Comparison of ENCODE assay signal across 7 mouse cellular contexts in genomic region chr1:82282992-82283611, GRCm38 (mm10). TPM values are rescaled to one million over a fixed set of nuclear protein-coding genes. Genes with fewer than 3 reads are reported as not detected.
DNase-seq lines count a peak whose midpoint lies in the region; ATAC-seq and TF ChIP-seq lines count a peak whose summit lies in the region.

No protein-coding gene starts in this region.

- TF ChIP-seq POLR2A in kidney, adult 2 months (IDR thresholded peaks at IDR 0.05; ENCODE audit: low read depth, low read length) = peak; percentile 48

- H3K4me1 ChIP-seq in embryonic facial prominence, embryonic 12.5 days = peaks cover 28% of the 10 kb centered on the region
- H3K4me1 ChIP-seq in kidney, adult 2 months (ENCODE audit: control insufficient read depth, insufficient read depth, low read length) = peaks cover 6% of the 10 kb centered on the region; the same call in 1 of the 2 replicates
- H3K4me1 ChIP-seq in limb, embryonic 13.5 days = peaks cover 35% of the 10 kb centered on the region
- H3K4me1 ChIP-seq in midbrain, embryonic 15.5 days = peaks cover 47% of the 10 kb centered on the region

- peak overlapping the region; percentile 53 for H3K4me3 ChIP-seq in embryonic facial prominence, embryonic 12.5 days
- peak overlapping the region; percentile 56 for H3K4me3 ChIP-seq in kidney, adult 2 months (ENCODE audit: insufficient read depth, low read depth, low read length)
- peak overlapping the region; percentile 75 for H3K4me3 ChIP-seq in limb, embryonic 13.5 days
- peak overlapping the region; percentile 49 for H3K4me3 ChIP-seq in midbrain, embryonic 15.5 days

- no peak for TF ChIP-seq CTCF in kidney, adult 2 months (conservative IDR thresholded peaks at IDR 0.05; ENCODE audit: insufficient read depth, insufficient read length, low read depth, low read length)

- H3K36me3 ChIP-seq in embryonic facial prominence, embryonic 12.5 days = peaks cover 17% of the 10 kb centered on the region
- no peaks in the 10 kb centered on the region for H3K36me3 ChIP-seq in kidney, adult 2 months (ENCODE audit: control insufficient read depth, insufficient read depth, low read length)
- H3K36me3 ChIP-seq in limb, embryonic 13.5 days = peaks cover 36% of the 10 kb centered on the region
- no peaks in the 10 kb centered on the region for H3K36me3 ChIP-seq in midbrain, embryonic 15.5 days (replicated peaks)

- no peaks in the 10 kb centered on the region for H3K27me3 ChIP-seq in embryonic facial prominence, embryonic 12.5 days
- no peaks in the 10 kb centered on the region for H3K27me3 ChIP-seq in kidney, adult 2 months (replicated peaks; ENCODE audit: control insufficient read depth, insufficient read depth, low read length)
- no peaks in the 10 kb centered on the region for H3K27me3 ChIP-seq in limb, embryonic 13.5 days
- no peaks in the 10 kb centered on the region for H3K27me3 ChIP-seq in midbrain, embryonic 15.5 days (replicated peaks)

- no peaks in the 10 kb centered on the region for H3K9me3 ChIP-seq in embryonic facial prominence, embryonic 12.5 days
- no peaks in the 10 kb centered on the region for H3K9me3 ChIP-seq in limb, embryonic 13.5 days
- no peaks in the 10 kb centered on the region for H3K9me3 ChIP-seq in midbrain, embryonic 15.5 days

- DNase-seq in adrenal gland, postnatal 4 days (ENCODE audit: low spot score in 2 of 2) = peak; percentile 78 to 80
- peak; percentile 91 to 93 for DNase-seq in heart, adult 18-20 months
- peak; percentile 92 for DNase-seq in kidney, adult 2 months
- peak; percentile 71 to 72 for DNase-seq in spleen, adult 18-20 months

- peak overlapping the region; percentile 75 for H3K4me2 ChIP-seq in embryonic facial prominence, embryonic 12.5 days (replicated peaks)
- peak overlapping the region; percentile 75 for H3K4me2 ChIP-seq in limb, embryonic 13.5 days (replicated peaks)
- peak overlapping the region; percentile 77 for H3K4me2 ChIP-seq in midbrain, embryonic 15.5 days

- WGBS in embryonic facial prominence, embryonic 12.5 days = 2% methylated on average over 35 of the region's 35 CpGs
- under 1% methylated on average over 35 of the region's 35 CpGs for WGBS in kidney, adult 2 months
- WGBS in limb, embryonic 13.5 days = 1% methylated on average over 35 of the region's 35 CpGs
- 2% methylated on average over 35 of the region's 35 CpGs for WGBS in midbrain, embryonic 15.5 days

- H3K9ac ChIP-seq in embryonic facial prominence, embryonic 12.5 days = peak overlapping the region; percentile 73
- H3K9ac ChIP-seq in limb, embryonic 13.5 days = peak overlapping the region; percentile 76
- H3K9ac ChIP-seq in midbrain, embryonic 15.5 days = peak overlapping the region; percentile 62

- peak; percentile 93 for ATAC-seq in embryonic facial prominence, embryonic 12.5 days (ENCODE audit: insufficient number of reproducible peaks, insufficient read depth, low FRiP score, low TSS enrichment)
- peak; percentile 96 for ATAC-seq in limb, embryonic 13.5 days (ENCODE audit: low FRiP score, low read depth)
- ATAC-seq in midbrain, embryonic 15.5 days (replicated peaks) = peak; percentile 98

- peak overlapping the region; percentile 92 for H3K27ac ChIP-seq in embryonic facial prominence, embryonic 12.5 days
- peak overlapping the region; percentile 99 for H3K27ac ChIP-seq in kidney, adult 2 months (ENCODE audit: insufficient read depth, low read depth, low read length)
- H3K27ac ChIP-seq in limb, embryonic 13.5 days = peak overlapping the region; percentile 93
- peak overlapping the region; percentile 93 for H3K27ac ChIP-seq in midbrain, embryonic 15.5 days

RNA-seq across cellular contexts. Expression of gene Irs1, which starts 8.1 kb away (rescaled TPM):
- 10 to 100 TPM; 24.2 to 28.6 TPM for total RNA-seq in adrenal gland, postnatal 4 days (2021)
- 14.0 and 14.7 TPM in 2 replicates for polyA plus RNA-seq in embryonic facial prominence, embryonic 12.5 days (2016; fragmentation: Nextera tagmentation; extraction: Ambion mirVana)
- total RNA-seq in heart, adult 18-20 months (2021) = 10 to 100 TPM; 29.1 to 43.5 TPM
- 7.1 and 7.4 TPM in 2 replicates for polyA plus RNA-seq in kidney, adult 2 months (2012; rRNA removed)
- 10.7 and 11.8 TPM in 2 replicates for polyA plus RNA-seq in limb, embryonic 13.5 days (2015; fragmentation: Nextera tagmentation; extraction: Ambion mirVana)
- 7.5 and 8.2 TPM in 2 replicates for polyA plus RNA-seq in midbrain, embryonic 15.5 days (2015; fragmentation: Nextera tagmentation; extraction: Ambion mirVana)

RNA-seq across cellular contexts. Expression of gene Rhbdd1, which starts 33.1 kb away (rescaled TPM):
- 10 to 100 TPM; 24.2 to 24.3 TPM for total RNA-seq in adrenal gland, postnatal 4 days (2021)
- polyA plus RNA-seq in embryonic facial prominence, embryonic 12.5 days (2016; fragmentation: Nextera tagmentation; extraction: Ambion mirVana) = 7.3 and 7.6 TPM in 2 replicates
- 10 to 100 TPM in 1 of 2 experiments, 1 to 10 TPM in 1; 9.0 to 11.9 TPM for total RNA-seq in heart, adult 18-20 months (2021)
- 12.8 and 13.0 TPM in 2 replicates for polyA plus RNA-seq in kidney, adult 2 months (2012; rRNA removed)
- 7.6 TPM in 2 replicates for polyA plus RNA-seq in limb, embryonic 13.5 days (2015; fragmentation: Nextera tagmentation; extraction: Ambion mirVana)
- polyA plus RNA-seq in midbrain, embryonic 15.5 days (2015; fragmentation: Nextera tagmentation; extraction: Ambion mirVana) = 3.2 and 4.2 TPM in 2 replicates

RNA-seq across cellular contexts. Expression of gene Gm9747, which starts 50.2 kb away (rescaled TPM):
- total RNA-seq in adrenal gland, postnatal 4 days (2021) = not detected
- polyA plus RNA-seq in embryonic facial prominence, embryonic 12.5 days (2016; fragmentation: Nextera tagmentation; extraction: Ambion mirVana) = 29.5 and 34.3 TPM in 2 replicates
- not detected for total RNA-seq in heart, adult 18-20 months (2021)
- polyA plus RNA-seq in kidney, adult 2 months (2012; rRNA removed) = 0.03 TPM in 1 of 2 replicates, not detected in the other
- polyA plus RNA-seq in limb, embryonic 13.5 days (2015; fragmentation: Nextera tagmentation; extraction: Ambion mirVana) = 32.1 and 34.9 TPM in 2 replicates
- 22.1 and 26.4 TPM in 2 replicates for polyA plus RNA-seq in midbrain, embryonic 15.5 days (2015; fragmentation: Nextera tagmentation; extraction: Ambion mirVana)

Comparison
In these comparisons a context has a peak if more than half of its experiments do, and no peak if none do; other contexts are left out.
1. Peak in every context shown above with its lines: DNase-seq, ATAC-seq, H3K4me3 ChIP-seq and H3K27ac ChIP-seq.
2. RNA of gene Gm9747, which starts 50.2 kb away (polyA plus RNA-seq): 32.1 to 34.9 TPM in limb, embryonic 13.5 days, 29.5 to 34.3 TPM in embryonic facial prominence, embryonic 12.5 days and 22.1 to 26.4 TPM in midbrain, embryonic 15.5 days; 0.03 TPM in kidney, adult 2 months; every median in the first group is over 10 times any median in the second.